Mouse (Mus musculus) right cerebral cortex, adult 18-20 months (tissue): Measurements from ENCODE around the gene Zeb2.

Source experiments
- DNase-seq: peaks from one replicate; pipeline ENCODE4 v3.0.0; 2022; ENCODE audit warnings: mixed read lengths

Zeb2 gene

DNA sequence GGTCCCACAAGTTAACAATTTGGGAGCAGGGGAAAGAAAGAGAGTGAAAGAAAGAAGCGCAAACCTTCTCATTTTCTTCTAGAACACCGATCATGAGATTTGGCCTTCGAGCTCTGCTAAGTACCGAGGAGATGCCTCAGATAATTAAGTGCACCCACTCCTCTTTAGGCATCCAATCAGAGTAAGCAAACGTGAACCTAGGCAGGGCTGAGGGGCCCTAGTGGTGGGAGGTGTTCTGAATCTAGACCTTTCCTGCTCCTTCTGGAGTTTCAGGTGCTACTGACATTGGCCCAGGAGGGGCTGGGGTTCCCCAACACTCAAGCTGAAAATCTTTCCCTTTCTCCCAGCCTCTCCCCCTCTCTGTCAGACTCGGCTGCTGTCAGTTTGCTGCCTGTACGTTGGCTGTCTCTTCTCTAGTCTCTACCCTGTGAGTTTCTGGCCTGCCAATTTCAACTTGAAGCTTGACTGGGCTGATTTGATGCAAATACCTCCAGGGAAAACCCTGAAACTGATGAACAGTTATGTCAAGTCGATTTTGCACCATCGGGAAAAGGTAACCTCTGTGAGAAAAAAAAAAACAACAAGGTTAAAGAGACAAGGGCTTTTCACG is 20.5 kb downstream of the Zeb2 start:
- no peak for DNase-seq

DNA sequence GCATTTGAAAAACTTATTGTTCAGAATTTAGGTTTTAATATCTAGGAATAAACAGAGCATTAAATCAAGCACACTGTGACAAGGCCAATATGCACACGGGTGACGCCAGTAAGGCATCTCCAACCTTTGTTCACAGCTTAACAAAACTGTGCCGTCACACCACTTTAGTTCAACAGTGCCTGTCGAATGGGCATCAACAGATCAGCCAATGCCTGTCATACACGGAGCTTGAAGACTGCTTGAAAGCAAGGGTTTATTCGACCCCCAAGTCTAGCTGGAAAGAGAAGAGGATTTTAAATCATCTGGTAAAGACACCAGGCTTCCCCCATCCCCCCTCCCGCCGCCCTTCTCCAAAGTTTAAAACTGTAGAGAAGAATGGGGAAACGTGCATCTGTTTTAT is 21.4 kb downstream of the Zeb2 start:
- DNase-seq, result no peak

DNA sequence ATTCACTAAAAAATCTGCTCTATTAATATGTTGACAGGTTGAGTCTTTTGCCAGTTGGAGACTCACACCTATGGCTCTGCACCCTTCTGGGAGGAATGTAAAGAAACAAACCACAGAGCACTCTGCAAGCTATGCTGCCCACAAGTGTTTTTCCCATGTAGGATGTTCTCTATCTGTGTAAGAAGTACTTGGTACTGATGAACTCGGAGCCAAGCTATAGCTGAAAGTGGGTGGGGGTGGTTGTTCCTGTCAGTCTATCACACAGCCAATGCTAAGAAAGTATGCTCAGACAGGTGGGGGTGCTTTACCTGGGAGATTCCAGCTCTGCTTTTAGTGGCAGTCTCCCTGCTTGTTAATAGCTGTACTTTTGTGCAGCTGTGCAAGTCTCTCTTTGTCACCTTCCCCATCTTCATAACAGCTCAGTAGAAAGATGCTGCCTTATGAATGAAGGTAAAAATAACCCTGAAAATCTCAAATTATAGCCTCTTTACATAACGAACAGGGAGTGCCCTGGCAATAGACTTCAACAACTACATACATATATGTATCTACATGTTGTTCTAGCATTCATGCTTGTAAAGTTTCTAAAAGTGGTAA is 22.7 kb downstream of the Zeb2 start:
- DNase-seq, result no peak

- DNase-seq, result no peak
Measured at GRCm38 (mm10) chr2:45093479-45093878, 23.7 kb downstream of the Zeb2 start.

DNA sequence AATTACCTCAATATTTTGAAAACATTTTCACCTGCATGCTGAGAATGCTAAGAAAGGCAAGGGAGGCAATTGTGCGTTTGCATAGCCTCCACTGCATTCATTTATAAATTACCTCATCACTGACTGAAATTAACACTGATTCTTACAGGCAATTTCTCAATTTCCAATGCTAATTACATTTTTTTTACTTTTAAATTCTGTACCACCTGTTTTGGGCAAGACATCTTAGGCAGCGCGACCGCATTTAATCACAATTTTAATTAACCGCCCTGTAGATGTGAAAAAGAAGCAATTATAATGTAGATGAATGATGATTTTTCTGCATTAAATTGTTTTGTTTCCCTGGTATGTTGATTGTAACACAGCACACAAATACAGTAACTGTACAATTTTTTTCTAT is 24.5 kb downstream of the Zeb2 start:
- no peak for DNase-seq

- no peak for DNase-seq
Measured at GRCm38 (mm10) chr2:45090529-45091297, 26.5 kb downstream of the Zeb2 start.

DNA sequence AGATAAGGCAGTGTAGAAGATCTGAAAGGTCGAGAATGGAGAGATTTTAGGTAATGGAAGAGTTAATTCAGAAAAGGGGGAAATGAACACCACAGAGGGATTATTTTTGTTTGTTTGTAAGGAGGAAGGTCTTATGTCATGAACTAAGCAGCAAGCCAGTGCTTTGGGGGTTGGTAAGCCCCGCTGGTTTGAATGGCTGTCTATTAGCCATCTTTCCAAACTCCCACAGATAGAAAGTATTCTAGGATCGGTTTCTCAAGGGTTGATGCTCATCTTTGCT is 28.0 kb downstream of the Zeb2 start:
- no peak for DNase-seq

- DNase-seq, result no peak
Measured at GRCm38 (mm10) chr2:45088435-45089250, 28.6 kb downstream of the Zeb2 start.

DNA sequence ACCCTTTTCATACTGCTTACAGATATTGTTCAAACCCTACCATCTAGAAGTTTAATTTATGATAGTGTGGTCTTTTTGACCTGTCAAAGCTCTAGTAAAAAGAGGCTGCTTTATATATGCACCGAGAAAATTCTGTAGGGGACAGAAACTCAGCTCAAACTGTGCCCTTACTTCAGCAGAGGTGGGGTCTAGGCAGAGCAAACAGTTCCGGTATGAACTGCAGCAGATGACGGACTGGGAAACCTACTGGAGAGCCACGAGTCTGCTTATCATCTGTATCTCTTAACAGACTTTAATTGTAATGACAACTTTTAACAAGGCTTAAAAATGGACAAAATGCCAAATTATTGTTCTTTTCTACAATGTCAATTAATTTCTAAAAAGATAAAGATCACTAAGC is 30.0 kb downstream of the Zeb2 start:
- DNase-seq, result no peak

GRCm38 (mm10) chr2:45085653-45086052 is 31.5 kb downstream of the Zeb2 start:
- DNase-seq, result no peak

DNA sequence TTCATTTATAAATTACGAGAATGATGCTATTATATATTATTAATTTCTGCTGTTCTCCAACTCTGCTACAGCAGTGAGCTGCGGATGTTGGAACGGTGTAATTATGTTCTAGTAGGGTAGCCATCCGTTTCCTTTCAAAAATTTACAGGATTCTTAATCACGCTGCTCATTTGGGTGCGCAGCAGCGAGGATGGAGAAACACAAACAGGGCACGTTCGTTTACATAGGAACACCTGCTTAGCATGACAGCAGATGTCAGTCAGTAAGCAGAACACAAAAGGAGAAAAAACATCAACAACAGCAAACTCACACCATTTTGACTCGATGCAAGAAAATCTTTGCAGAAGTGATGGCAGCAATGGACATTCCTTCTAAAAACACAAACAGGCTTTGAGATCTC is 34.2 kb downstream of the Zeb2 start:
- DNase-seq, result no peak

DNA sequence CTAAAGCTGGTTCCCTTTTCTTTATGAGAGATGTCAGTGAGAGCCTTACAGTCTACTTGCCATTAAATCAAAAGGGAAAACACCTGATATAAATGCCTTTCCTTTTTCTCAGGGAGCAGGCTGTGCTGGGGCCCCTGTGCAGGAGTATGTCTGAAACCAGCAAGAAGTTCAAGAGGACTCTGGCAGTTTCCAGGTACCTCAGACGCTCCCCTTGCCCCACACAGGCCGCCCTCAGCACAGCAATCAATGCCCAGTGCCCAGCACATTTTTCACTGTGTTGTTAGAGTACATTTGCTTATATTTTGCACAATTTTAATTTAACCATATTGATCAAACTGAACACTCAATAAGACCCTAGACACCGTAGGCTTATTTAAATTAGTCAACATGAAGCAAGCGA is 35.6 kb downstream of the Zeb2 start:
- DNase-seq, result no peak

DNA sequence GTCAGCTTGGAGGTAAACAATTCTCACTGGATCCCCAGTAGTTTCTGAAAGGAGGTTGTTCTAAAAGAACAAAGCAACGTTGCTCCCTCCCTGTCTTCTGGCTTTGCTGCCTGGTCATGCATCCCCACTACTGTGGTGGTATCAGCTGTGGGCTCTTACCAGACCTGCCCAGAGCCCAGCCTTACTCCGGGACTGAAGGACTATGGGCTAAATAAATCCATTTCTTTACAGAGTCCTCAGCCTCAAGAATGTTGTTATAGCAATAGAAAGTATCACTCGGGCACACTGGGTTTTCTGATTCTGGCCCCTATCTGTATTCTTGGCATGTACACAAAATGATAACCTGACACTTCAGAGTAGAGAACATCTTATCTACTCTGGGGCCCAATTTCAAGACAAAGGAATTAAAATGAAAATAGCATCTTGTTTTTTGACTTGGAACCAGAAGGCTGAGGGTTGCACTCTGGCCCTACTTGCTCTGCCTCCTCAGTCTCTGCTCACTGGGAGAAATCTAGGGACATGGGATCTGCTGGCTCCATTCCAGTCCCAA is 39.2 kb downstream of the Zeb2 start:
- no peak for DNase-seq

DNA sequence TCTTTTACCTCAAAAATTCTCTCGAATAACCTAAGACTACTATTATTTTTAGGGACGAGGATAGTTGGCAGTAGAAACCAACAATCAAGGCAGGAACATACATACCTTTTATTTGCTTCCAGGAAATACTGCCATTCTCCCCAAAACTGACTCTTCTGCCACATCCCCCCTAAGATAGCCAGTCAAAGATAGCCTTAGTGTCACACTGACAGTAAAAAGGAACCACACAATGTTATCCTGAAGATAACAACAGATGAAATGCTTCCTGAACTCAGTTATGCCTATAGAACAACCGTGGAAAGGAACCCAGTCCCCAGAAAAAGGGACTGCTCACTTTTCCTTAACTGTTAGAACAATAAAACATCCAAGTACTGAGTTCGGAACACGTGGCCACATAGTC is 39.8 kb downstream of the Zeb2 start:
- no peak for DNase-seq

DNA sequence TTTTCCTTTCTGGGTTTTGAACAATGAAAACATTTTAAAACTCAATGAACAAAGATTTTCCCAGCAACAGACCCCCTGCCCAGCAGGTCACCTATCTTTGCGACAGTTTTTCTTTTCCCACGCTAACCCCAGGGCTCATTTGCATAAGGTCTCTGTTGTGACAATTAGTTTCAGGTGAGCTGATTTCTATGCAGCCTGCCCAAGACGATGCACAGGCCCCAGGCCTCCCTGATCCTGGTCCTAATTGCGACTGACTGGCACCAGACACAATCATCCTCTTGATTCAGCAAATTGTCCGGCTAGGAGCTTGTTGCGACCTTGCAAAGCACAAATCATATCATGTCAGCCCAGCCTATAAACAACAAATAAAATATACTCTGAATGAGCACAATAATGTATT is 44.2 kb downstream of the Zeb2 start:
- DNase-seq, result no peak

- DNase-seq, result no peak
Measured at GRCm38 (mm10) chr2:45071296-45071695, 45.9 kb downstream of the Zeb2 start.

DNA sequence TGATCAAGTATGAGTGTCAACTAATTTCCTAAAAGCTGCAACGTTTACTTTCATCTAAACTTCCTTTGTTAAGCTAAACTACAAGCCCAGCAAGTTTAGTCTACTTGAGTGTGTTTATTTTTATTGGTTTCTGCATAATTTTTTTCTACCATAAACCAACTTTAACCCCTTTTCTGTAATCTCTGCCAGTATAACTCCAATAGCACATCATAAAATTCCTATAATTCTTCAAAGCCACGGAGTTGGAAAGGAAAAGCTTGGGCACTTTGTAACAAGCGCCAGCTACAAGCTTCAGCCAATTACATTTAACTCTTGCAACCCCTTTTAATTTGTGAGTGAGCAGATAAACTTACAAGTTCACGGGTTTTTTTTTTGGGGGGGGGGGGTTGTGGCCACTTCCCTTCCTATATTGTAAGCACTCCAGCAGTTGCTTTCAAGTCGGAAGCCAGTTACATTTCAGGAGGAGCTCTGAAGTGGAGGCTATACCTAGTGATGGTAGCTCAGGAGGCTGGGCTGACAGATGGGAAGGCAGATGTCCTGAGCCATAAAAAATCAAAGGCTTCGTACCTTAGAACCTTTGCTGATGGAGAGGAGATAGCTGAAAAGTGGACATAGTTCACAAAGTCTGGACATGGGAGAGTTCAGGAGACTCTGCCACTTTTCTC is 46.5 kb downstream of the Zeb2 start:
- no peak for DNase-seq

DNA sequence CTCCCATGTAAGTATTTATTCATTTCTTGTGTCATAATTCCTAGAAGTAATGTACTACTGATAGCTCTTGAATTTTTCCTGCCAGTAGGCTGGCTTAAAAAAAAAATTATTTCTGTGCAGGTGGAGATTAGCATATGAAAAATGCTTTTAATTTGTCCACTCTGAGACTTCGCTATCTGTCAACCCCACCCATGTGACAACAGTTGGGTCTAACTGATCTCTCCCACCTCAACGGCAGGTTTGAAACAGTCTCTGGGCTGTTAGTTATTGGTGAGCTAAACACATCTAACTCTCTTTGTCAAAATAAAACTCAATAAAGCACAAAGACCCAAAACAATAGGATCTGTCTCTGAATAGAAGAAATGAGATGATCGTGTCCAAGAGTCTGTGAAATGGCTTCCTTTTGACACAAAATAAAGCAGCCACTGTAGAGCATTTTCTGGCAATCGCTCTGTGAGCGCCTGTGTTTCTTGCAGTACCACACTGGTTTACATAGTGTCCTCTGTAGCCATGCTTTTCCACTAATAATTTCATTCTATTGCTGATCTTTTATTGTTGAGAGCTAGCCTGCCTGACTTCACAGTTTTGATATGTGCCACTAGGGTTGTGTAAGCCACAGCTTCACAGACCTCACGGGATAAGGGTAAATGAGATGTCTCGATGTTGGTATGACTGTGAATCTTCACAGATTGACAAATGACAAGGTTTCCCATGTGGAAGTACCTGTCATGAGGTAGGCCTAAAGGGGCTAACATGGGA is 48.2 kb downstream of the Zeb2 start:
- DNase-seq, result no peak

DNA sequence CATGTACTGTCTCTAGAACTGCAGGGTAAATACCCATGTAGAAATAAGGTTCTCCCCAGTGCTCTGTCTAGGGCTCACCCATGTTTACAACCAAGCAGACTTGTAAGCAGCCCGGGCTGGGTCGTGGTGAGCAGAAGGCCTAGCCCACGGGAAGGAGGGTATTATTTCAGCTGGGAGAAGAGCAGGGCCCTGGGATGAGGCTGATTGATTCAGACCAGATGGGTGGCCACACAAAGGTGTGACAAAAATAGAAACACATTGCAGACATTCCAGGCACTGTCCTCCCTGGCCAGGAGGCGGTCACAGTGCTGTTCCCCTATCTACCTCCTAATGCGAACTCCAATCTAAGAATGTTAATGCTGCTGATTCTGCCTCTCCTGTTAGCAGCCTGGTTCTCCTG is 50.1 kb downstream of the Zeb2 start:
- no peak for DNase-seq

- no peak for DNase-seq
Measured at GRCm38 (mm10) chr2:45063300-45063890, 53.8 kb downstream of the Zeb2 start.

DNA sequence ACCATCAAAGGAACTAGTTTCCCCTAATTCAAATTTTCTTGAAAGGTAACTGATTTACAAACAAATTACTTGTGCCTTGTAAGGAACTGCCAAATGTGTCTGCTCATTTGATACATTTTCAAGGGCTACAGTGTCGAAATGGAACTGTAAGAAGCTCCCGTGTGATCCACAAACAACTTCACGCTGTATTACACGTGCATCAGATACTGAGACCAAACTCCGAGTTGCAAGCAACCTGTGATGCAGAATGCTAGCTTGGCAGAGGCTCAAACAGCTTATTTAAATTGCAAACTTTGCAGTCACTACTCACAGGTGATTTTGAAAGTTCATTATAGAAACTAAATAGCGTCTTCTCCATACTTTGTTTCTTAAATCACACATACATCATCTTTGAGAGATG is 55.1 kb downstream of the Zeb2 start:
- DNase-seq, result no peak

DNA sequence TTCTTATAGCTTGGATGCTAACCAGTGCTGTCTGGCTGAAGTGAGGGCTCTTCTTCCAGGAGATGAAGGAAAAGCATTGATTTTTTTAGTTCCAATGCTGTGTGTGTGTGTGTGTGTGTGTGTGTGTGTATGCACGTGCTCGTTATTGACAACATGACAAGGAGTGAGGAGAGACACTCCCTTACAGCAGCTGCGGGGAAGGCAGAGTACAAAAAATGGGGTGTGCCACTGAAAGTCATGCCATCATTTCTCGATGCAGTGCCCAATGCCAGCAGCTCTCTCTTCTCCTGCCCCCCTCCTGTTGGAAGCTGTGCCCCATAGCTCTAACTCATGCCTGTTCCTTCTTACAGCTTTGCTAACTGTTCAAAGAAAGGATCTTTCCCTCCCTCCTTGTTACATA is 56.4 kb downstream of the Zeb2 start:
- no peak for DNase-seq
